Mouse (Mus musculus): ENCODE data around the gene Myo1c.
A peak's percentile ranks its signal among the peaks of the same experiment; 100 is the strongest.
"Not testable (repeated sequence)": the region's sequence is repeated elsewhere in the genome, so short reads cannot be mapped to it uniquely, and the experiment has no call there.

Myo1c gene

DNA sequence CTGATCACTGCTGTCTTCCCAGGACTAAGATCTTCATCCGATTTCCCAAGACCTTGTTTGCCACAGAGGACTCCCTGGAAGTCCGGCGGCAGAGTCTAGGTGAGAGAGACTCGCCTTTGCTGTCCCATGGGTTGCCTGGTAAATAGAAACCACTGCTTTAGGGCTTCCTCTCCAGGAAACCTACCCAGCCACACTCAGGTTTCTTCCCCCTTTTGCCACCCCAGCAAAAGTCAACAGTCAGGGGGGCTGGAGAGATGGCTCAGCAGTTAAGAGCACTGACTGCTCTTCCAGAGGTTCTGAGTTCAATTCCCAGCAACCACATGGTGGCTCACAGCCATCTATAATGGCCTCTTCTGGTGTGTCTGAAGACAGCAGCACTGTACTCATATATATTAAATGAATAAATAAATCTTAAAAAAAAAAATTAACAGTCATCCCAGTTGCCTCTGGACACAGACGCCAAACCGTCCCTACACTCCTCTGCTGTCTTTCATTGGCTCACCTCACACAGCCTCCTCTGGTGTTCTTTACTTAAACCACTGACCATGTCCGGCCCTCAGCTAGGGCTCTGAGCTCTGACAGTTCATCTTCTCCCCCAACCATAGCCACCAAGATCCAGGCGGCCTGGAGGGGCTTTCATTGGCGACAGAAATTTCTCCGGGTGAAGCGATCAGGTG lies 19.0 kb downstream of the Myo1c start:
- DNase-seq: no peak

DNA sequence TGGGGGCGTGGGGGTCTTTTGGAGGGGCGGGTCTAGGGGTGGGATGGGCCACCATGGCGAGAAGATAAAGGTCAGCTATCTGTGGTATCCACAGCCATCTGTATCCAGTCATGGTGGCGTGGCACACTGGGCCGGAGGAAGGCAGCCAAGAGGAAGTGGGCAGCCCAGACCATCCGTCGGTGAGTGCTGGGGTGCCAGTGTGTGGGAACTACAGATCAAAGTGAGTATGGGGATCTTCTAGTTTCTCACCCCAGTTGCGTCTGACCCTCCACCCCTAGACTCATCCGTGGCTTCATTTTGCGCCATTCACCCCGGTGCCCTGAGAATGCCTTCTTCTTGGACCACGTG lies 19.5 kb downstream of the Myo1c start:
- DNase-seq: no peak

DNA sequence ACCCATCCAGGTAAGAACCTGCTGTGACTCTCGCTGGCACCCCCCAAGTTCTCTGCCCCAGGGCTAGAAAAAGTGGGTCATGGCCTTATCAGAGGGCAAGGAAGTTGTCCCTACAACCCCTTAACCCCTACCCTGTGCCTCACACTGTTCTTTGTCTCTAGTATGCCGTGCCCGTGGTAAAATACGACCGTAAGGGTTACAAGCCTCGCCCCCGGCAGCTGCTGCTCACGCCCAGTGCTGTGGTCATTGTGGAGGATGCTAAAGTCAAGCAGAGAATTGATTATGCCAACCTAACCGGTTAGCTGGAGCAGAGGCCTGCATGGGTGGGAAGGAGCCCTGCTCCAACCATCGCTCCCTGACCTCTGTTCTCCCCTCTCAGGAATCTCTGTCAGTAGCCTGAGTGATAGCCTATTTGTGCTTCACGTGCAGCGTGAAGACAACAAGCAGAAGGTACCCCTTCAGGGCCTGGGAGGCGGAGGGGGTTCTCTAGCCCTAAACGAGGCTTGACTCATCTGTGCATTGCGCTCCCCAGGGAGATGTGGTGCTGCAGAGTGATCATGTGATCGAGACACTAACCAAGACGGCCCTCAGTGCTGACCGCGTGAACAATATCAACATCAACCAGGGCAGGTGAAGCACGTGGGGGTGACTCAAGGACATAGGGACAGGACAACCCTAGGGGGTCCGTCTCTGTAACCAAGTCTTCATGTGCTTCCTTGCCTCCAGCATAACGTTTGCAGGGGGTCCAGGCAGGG lies 21.3 kb downstream of the Myo1c start:
- DNase-seq: no peak

DNA sequence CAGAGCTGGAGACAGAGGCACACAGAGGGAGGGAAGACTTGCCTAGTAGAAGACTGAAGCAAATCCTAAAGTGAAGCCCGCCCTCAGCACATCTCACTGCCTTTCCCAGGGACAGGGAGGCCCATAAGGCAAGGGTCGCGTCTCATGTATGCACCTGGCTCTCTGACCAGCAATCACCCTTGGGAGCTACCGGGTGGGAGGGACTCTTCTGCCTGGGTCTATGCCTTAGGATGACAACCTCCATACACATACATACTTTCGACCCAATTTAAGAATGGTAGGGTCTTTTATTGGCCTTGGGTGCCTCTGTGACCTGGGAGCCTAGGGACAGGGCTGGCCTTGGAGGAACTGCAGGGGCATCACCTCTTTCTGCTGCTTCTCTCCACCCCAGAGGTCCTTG lies 23.1 kb downstream of the Myo1c start:
- DNase-seq: no peak

DNA sequence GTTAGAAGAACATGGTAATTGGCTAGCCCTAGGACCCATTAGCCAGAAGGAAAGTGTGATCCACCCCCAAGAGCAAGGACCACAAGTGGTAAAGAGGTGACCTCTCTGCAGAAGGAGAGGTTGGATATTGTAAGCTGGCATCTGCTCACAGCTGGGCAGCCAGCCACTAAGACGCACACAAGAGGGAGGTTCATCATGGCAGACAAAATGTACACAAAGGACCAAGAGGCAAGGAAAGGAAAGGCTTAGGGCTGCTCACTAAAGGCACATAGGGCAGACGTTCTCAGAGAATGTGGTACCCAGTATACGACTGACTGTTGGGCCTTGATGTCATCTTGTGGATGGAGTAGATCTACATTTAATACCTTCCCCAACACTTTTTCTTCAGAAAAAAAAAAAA lies 24.6 kb downstream of the Myo1c start:
- DNase-seq: no peak

DNA sequence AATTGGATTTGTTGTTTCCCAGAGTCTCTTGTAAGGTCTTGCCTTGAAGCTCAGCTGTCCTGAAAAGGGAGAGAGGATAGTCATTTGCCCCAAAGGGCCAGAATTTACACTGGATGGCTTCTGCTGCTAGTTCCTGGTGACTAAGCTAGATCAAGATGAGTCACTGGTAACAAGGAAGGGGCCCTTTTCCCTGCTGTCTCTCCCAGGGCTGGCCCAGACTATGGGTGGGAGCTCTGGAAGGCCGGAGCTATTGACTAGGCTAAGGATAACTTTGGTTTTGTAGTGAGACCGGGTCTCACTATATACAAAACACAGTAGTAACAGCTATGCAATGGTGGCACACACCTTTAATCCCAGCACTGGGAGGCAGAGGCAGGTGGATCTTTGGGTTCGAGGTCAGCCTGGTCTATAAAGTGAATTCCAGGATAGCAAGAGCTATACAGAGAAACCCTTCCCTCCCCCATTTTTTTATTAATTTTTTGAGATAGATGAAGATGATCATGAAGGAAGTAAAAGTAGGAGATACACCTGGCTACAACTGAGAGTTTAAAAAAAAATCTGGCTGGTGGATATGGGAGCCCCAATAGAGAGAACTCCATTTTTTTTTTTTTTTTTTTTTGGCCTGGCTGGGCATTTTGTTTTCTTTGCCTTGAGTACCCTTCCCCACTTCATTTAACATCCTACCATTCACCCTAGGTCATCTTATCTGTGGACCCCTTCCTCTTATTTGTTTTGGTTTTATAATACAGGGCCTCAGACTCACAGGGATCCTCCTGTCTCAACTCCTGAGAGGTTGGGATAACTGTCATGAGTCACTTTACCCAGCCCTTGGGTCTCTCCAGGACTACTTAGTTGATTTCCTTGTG lies 27.8 kb downstream of the Myo1c start:
- peak in 1 of 2 experiments; percentile 19 for DNase-seq

DNA sequence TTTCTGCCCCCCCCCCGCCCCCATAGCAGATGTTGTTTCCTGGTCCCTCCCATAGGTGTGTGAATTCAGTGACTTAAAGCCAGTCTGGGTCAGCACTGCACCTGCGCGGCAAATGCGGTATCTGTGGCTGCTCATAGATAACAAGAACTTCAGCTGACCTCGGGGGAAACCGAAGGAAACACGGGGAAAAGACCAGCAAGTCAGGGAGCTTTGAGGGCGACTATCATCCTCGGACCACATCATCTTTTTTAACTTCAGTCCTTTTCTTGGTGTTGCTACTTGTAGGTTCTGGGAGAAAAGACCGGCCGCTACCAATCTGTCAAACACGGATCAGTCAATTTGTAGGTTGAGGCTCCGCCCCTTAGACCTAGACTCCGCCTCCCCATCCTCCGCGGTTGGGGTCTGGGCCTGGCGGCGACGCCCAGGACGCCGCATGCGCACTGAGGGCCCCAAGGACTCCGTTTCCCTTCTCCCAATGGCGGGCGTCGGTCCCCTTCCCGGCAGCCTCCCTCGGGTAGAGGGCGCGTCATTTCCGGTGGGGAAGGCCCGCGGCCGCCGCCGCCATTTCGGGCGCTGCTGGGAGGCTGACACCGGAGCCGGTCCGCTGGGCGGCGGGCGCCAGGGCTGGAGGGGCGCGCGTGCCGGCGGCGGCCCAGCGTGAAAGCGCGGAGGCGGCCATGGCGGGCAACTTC lies 28.6 kb downstream of the Myo1c start, which contains the start of gene Crk:
Gene Crk, plus strand, starts transcription at position 513 of the 692 bp plus-strand sequence.
- DNase-seq: peak; percentile 99

DNA sequence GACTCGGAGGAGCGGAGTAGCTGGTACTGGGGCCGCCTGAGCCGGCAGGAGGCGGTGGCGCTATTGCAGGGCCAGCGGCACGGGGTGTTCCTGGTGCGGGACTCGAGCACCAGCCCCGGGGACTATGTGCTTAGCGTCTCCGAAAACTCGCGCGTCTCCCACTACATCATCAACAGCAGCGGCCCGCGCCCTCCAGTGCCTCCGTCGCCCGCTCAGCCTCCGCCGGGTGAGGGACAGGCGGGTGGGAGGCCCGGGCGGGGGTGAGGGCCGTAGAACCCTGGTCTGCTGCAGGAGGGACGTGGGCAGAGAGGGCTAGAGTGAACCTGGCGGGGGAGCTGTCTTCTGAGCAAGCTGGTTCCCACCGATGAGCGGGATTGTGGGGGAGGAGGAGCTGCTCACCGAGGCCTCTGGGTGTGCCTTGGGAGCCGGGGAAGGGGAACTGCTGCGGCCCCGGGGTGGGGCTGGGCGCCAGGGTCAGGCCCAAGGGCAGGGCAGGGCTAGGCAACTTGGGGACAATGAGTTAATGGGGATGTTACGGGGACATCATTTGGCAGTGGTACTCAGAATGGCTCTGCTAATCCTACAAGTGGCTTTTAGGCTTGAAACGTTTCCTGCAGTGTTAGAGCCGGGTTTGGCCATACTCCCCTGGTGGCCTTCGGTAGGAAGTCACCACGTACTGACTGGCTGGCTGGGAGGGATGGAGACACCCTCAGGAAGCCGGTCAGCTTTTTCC lies 29.3 kb downstream of the Myo1c start:
- DNase-seq: peak in 1 of 2 experiments; percentile 50

DNA sequence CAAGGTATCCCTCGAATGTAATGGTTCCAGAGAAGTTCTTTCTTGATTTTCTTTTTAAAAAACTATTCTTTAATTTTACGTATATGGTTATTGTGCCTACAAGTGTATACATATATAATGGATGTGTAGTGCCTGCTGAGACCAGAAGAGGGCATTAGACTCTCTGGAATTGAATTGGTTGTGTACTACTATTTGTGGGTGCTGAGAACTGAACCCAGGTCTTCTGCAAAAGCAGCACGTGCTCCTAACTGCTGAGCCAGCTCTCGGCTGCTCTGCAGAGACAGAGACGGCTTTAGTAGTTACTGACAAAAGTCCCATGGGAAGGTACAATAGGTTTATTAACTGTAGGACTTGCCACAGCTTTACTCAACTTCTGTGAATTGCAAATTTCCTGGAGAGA lies 34.2 kb downstream of the Myo1c start:
- DNase-seq: no peak

DNA sequence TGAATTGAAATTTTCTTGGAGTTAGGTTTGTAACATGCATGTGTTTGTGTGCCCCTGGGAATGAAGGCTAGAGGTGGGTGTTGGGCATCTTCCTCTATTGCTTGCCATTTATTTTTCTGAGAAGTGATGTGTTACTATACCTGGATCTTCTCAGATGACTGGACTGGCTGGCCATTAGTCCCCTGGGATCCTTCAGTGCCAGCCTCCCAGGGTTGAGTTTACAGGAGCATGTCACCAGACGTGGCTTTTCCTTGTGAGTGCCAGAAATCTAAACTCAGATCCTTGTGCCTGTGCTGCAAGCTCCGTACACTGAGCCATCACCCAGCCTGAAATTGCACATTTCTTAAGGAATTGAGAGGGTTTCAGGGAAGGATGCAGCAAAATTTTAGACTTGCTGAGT lies 34.7 kb downstream of the Myo1c start:
- DNase-seq: no peak

DNA sequence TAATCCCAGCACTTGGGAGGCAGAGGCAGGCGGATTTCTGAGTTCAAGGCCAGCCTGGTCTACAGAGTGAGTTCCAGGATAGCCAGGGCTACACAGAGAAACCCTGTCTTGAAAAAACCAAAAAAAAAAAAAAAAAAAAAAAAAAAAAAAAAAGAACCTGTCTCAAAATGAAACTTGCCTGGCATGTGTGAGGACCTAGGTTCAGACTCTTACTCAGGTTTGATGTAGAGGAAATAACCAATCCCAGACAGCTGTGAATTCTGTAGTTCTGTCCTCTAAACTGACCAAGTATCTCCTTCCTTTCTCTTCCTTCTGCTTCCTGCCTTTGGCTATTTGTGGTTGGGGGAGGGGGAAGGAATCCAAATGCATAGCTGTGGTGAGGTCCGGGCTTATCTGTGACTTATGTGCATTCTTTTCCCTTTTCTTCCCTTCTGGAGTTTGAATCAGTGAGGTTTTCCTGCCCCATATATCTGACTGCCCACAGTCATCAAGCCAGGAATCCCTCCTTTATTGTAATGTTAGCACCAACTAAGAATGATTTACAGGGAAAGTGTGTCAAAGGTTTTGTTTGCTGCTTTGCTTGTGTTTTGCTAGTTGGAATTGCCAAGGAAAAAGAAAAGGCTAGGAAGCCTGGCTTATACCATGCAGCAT lies 37.2 kb downstream of the Myo1c start:
- DNase-seq: no peak

DNA sequence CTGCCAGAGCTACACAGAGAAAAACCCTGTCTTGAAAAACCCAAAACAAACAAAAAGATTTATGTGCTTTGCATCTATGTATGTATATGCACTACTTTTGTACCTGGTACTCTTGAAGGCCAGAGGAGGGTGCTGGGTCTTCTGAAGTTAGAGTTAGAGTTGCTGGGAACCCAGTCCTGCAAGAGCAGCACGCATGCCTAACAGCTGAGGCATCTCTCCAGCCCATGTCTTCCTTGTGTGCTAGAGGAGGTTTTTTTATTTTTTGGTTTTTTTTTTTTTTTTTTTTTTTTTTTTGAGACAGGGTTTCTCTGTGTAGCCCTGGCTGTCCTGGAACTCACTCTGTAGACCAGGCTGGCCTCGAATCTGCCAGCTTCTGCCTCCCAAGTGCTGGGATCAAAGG lies 37.8 kb downstream of the Myo1c start:
- no peak for DNase-seq

DNA sequence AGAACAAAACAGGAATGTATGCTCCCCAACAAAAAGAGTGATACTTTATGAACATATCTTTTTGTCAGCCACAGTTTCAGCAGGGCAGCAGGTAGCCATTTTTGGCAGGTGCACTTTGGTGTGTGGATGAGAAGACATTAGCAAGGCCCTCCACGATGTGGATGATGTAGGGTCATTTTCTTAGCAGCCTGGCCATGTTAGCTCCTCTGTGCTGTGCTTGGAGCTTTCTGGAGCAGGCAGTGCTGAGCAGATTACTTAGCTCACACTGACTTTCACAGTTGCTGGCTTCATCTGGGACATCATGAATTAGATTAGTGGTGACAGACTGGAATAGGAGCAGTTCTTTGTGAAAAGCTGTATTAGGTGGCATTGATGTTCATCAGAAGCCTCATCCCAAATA lies 39.7 kb downstream of the Myo1c start:
- DNase-seq: no peak

DNA sequence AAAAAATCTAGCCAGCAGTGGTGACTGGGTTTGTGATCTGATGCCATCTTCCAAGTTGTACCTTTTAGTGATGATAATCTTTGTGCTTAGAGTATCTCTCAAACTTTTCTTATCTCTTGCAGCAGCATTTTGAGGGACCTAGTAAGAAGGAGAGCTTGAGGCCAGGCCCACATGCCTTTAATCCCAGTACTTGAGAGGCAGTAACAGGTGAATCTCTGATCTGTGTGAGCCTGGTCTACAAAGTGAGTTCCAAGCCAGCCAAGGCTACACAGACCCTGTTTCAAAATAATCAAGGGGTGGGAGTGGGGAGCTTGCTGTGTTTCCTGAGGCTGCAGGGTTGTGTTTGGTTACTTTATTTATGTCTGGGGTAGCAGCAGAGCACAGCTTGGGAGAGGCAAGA lies 40.7 kb downstream of the Myo1c start:
- DNase-seq: no peak

DNA sequence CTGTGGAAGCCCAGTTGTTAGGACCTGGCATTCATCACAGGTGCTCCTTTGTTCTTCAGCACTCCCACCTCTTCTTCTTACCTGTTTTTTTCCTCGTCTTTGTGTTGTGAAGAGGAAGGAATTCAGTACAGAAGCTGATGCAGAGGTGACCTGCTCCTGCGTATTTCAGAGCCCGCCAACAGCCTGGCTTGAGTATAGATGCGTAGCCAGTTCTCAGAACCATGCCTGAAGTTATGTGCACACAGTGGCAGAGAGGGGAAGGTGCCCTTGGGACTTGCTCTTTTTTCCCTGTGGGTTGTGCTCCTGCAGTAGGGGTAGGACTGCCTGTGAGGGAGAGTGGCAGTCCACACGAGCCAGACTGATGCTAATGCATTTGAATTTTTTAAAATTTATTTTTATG lies 43.3 kb downstream of the Myo1c start:
- no peak for DNase-seq

DNA sequence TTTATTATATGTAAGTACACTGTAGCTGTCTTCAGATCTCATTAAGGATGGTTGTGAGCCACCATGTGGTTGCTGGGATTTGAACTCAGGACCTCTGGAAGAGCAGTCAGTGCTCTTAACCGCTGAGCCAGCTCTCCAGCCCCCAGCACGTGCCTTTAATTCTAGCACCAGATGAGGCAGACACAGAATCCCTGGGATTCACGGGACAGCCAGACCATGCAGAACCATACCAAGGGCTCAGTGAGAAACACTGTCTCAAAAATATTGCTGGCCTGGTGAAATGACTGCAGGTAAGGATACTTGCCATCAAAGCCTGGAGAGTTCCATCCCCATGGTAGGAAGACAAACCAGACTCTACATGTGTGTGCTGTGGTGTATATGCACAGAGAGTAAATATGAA lies 47.2 kb downstream of the Myo1c start:
- DNase-seq: not testable (repeated sequence)

DNA sequence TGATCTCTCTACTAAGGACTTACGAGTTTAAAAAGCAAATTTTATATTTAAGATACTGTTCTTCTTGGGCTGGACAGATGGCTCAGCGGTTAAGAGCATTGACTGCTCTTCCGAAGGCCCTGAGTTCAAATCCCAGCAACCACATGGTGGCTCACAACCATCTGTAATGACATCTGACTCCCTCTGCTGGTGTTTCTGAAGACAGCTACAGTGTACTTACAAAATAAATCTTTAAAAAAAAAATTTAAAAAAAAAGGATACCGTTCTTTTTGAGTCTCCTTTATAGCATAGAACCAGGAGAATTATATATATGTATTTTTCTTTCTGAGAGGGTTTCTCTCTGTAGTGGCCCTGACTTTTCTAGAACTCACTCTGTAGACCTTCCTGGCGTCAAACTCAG lies 50.3 kb downstream of the Myo1c start:
- DNase-seq: no peak

DNA sequence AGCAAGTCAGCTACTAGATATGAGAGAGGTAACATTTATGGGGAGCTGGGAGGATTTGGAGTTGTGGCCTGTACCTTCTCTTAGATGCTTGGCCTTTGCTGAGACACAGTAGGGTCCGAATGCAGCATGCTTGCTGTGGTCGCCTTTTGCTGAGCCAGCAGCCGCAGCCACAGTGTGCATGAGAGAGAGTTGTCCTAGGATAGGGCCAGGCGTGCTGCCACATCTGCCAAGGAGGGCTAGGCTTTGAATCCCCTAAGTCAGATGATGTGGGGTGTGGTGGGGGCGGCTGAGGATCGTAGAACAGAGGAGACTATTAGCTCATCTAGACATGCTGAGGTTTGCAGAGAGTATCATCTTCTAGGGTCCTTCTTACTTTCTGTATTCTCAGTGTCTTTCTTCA lies 52.5 kb downstream of the Myo1c start:
- no peak for DNase-seq

DNA sequence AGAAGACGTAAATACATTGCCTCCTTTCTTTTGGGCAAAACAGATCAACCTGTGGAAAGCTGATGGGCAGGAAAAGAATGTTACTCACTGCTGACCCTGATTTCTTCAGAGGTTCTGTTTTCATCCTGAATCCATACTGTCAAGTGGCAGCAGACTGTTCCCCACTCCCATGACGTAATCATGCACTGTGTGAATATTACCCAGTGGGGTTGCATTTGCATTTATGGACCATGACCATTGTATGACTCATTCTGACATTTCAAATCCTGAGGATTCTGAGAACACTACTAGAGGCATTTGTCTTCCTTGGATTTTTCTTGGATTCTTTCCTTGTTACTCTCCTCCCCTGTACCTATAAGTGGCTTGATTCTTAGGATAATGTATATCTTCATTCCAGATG lies 53.4 kb downstream of the Myo1c start:
- DNase-seq: no peak

DNA sequence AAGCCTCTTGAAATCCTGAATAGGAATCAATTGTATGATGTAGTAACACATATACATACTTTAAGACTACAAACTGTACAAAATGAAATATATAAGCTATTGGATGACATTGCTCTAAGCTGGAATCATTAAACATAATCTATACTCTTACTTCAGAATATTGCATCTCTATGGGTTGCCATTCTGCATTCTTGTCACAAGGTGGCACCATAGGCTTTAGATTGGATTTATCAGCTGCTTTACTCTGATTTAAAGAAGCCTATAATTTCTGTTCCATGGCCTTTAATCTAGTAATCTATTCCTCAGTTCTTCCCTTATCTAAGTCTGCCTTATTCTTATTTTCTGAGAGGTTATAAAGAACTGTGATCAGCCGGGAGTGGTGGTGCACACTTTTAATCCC lies 63.6 kb downstream of the Myo1c start:
- DNase-seq: no peak

DNA sequence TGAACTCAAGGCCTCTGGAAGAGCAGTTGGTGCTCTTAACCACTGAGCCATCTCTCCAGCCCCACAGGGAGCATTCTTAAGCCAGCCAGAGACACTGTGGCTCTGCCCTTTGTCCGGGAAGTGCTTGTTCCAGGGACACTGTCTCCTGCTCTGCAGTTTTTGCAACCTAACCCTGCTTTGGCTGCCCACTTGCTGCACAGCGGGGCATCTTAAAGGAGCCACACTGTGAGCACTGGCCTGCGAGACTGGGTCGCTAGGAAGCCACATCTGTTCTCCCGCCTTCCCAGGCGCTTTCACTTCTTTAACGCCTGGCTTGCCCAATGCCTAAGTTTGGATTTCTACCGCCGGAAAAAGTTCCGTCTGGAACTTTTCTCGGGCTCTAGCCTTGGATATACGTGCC lies 65.3 kb downstream of the Myo1c start:
- DNase-seq: peak; percentile 31 to 37
